Mouse (Mus musculus) gastrocnemius, postnatal 10 days (tissue): ENCODE measurements around the gene Lrrc55. TPM values are rescaled to one million over a fixed set of nuclear protein-coding genes. Genes with fewer than 3 reads are reported as not detected.

Source experiments
- DNase-seq: peaks from one replicate; pipeline ENCODE4 v3.0.0; 2021; ENCODE audit warnings: mixed read lengths
- total RNA-seq, 2 experiments: library from RNA; stranded (reverse); gene quantifications; 2 replicates each; pipeline ENCODE4 v1.2.3; 2021

Lrrc55 gene
- total RNA-seq, 2 experiments from 2014 or later: 5.9 to 6.8 TPM

- no peak for DNase-seq
Measured at GRCm38 (mm10) chr2:85132204-85132603, 64.8 kb downstream of the Lrrc55 start.

- DNase-seq: no peak
Measured at GRCm38 (mm10) chr2:85131724-85132123, 65.3 kb downstream of the Lrrc55 start.

GRCm38 (mm10) chr2:85131226-85131625 lies 65.8 kb downstream of the Lrrc55 start:
- DNase-seq: no peak

GRCm38 (mm10) chr2:85129496-85129971 lies 67.5 kb downstream of the Lrrc55 start:
- no peak for DNase-seq

GRCm38 (mm10) chr2:85123869-85124535 lies 73.0 kb downstream of the Lrrc55 start:
- peak; percentile 60 for DNase-seq

- DNase-seq: no peak
Measured at GRCm38 (mm10) chr2:85123187-85123868, 73.7 kb downstream of the Lrrc55 start.

Other genes with a start within 250 kb of the Lrrc55 start
- gene Prg2, start 216.7 kb downstream of the Lrrc55 start, total RNA-seq: 1 to 10 TPM in 1 of 2 experiments, not detected in 1; 4.8 TPM
- not detected for gene Prg3, start 209.0 kb downstream of the Lrrc55 start, total RNA-seq
- gene Ssrp1, start 160.0 kb downstream of the Lrrc55 start, total RNA-seq: 10 to 100 TPM; 50.9 to 66.6 TPM
- gene P2rx3, start 159.7 kb downstream of the Lrrc55 start, total RNA-seq: under 1 TPM; 0.88 to 0.92 TPM
- 10 to 100 TPM; 52.1 to 69.1 TPM for gene Tnks1bp1, start 149.2 kb downstream of the Lrrc55 start, total RNA-seq
- gene Aplnr, start 61.0 kb downstream of the Lrrc55 start, total RNA-seq: 10 to 100 TPM; 67.2 to 88.4 TPM
- gene Olfr987, start 142.1 kb upstream of the Lrrc55 start, total RNA-seq: not detected
- gene Olfr988, start 166.0 kb upstream of the Lrrc55 start, total RNA-seq: not detected
- gene Olfr992, start 212.3 kb upstream of the Lrrc55 start, total RNA-seq: not detected
- gene Olfr993, start 217.7 kb upstream of the Lrrc55 start, total RNA-seq: not detected
- gene Olfr994, start 239.3 kb upstream of the Lrrc55 start, total RNA-seq: not detected
- not detected for gene Olfr995, start 246.4 kb upstream of the Lrrc55 start, total RNA-seq